Mouse (Mus musculus): ENCODE measurements around the gene Ppp2r5d. TPM values are rescaled to one million over a fixed set of nuclear protein-coding genes. Genes with fewer than 3 reads are reported as not detected.
A peak's percentile ranks its signal among the peaks of the same experiment; 100 is the strongest.

Ppp2r5d gene
- polyA plus RNA-seq, 2 experiments: 83.2 to 115 TPM

DNA sequence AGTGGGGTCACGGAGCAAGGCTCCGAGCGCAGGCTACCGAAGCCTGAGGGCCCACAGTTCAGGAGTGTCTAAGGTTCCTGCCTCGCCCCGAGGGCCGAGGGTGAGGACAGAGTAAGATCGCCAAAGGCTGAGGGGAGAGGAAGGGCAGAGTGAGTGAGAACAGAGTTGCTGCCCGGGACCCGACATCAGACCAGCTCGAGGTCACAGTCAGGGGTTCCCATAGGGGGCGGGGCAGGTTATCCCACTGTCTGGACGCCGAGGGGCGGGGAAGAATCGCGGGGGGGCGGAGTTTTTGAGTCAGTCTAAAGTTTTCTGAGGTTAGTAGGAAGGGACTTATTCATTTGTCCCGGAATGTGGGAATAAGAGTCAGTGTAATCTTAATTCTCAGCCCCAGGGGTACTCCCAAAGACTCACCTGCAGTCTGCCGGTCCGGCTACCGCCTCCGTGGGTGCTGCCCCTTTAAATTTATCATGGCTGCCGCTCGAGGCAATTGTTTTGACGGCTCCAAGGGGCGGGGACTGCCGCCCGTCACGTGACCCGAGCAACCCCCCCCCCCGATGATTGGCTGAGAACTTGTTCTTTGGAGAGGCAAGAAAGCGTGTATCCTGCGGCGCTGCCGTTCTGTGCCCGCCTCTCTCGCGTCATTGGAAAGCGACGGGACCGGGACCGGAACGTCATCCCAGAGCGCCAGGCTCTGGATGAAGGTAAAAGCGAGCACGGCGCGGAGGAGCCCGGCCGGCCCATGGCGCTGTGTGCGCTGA, 59.2 kb downstream of the Ppp2r5d start, which contains the start of the genes Klc4 and Mrpl2:
Klc4 (minus strand) TSS at position 462 of the 761 bp plus-strand sequence.
Mrpl2 (plus strand) TSS at position 669 of the 761 bp plus-strand sequence.
- Histone ChIP-seq H3K9me3 (ENCODE audit: control insufficient read depth, low read length) (no peaks in the 10 kb centered on the region), H3K4me2 (replicated peaks; ENCODE audit: low read depth, low read length, severe bottlenecking) (peak within 1 kb of the TSS; percentile 90), H3K9ac (ENCODE audit: low read depth, low read length, severe bottlenecking) (peak within 1 kb of the TSS; percentile 77), H3K27ac (replicated peaks; ENCODE audit: low read depth, low read length) (peak within 1 kb of the TSS; percentile 79), H3K4me3 (replicated peaks; ENCODE audit: low read length) (peak within 1 kb of the TSS; percentile 82), H3K4me1 (ENCODE audit: control insufficient read depth, insufficient read depth, low read length) (peaks cover 11% of the 10 kb centered on the region), H3K36me3 (ENCODE audit: control insufficient read depth, insufficient read depth, low read length) (peaks cover 27% of the 10 kb centered on the region), H3K27me3 (ENCODE audit: control insufficient read depth, insufficient read depth, low read length) (no peaks in the 10 kb centered on the region)
- under 1% methylated on average over 50 of the region's 53 CpGs for WGBS
- DNase-seq (ENCODE audit: low spot score) (peak; percentile 96), ATAC-seq (ENCODE audit: low FRiP score, low read depth) (peak; percentile 85)
- TF ChIP-seq POLR2A (IDR thresholded peaks at IDR 0.05; ENCODE audit: borderline replicate concordance, extremely low read depth, insufficient read depth, insufficient read length): peak; percentile 86; the same call in 1 of the 2 replicates

DNA sequence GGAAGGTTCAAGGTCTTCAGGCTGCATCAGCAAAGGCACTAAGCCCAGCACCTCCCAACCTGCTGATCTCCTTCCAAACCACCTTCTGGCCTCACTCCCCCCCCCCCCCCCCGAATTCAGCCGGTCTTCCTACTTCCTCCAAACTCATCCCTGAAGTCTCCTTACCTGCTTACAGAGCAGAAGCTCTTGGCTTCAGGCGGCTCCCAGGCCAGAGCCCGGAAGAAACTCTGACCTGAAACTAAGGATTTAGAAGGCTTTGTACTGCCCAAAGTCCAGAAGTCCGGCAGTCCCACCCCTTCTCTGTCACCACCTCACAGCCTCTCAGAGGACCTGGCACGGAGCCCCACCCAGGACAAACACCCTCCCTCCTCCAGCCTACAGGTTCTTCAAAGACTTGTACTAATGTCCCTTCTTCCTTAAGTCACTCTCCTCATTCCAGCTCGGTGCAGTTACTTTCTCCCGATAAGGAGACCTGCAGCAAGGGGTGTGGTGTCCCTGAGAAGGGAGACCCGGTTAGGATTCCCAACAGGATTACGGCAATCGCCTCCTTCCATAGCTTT, 59.9 kb downstream of the Ppp2r5d start:
- H3K36me3 ChIP-seq (ENCODE audit: control insufficient read depth, insufficient read depth, low read length): peaks cover 28% of the 10 kb centered on the region
- H3K4me2 ChIP-seq (replicated peaks; ENCODE audit: low read depth, low read length, severe bottlenecking): peak overlapping the region; percentile 90
- no peaks in the 10 kb centered on the region for H3K9me3 ChIP-seq (ENCODE audit: control insufficient read depth, low read length)
- H3K27ac ChIP-seq (replicated peaks; ENCODE audit: low read depth, low read length): no peak overlapping the region; the same call in 1 of the 2 replicates
- peak overlapping the region; percentile 82 for H3K4me3 ChIP-seq (replicated peaks; ENCODE audit: low read length)
- ATAC-seq (ENCODE audit: low FRiP score, low read depth) (no peak), DNase-seq (ENCODE audit: low spot score) (no peak)
- H3K4me1 ChIP-seq (ENCODE audit: control insufficient read depth, insufficient read depth, low read length): peaks cover 11% of the 10 kb centered on the region
- no peak for TF ChIP-seq POLR2A (IDR thresholded peaks at IDR 0.05; ENCODE audit: borderline replicate concordance, extremely low read depth, insufficient read depth, insufficient read length)
- no peaks in the 10 kb centered on the region for H3K27me3 ChIP-seq (ENCODE audit: control insufficient read depth, insufficient read depth, low read length)
- H3K9ac ChIP-seq (ENCODE audit: low read depth, low read length, severe bottlenecking): peak overlapping the region; percentile 69
- WGBS: 6% methylated on average over 11 of the region's 11 CpGs

DNA sequence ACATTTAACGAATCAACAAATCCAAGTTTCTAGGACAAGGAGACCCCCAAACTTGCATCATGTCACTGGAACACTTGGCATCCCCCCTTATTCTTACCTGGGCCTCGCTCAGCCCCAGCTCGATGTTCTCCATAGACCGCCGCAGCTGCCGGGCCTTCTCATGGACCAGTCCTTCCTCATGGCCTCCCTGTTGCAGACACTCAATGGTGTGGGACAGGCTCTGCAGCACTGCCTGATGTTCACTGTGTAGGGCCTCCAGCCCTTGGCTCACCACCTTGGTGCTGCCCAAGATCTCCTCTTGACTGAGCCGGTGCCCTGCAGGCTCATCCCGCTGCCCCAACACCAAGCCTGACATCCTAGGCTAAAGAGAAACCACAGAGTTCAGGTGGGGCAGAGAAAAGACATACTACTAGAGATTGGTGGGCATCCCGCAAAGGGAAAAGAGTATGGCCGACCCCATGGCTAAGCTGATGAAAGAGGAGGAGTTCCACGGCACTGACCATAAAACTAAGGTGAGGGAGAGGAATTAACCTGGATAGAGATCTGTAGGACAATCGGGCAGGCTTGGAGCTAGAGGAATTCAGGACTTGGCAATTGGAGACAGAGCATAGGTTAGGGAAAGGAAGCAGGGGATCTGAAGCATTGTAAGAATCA, 60.6 kb downstream of the Ppp2r5d start:
- 84% methylated on average over 12 of the region's 12 CpGs for WGBS
- H3K27me3 ChIP-seq (ENCODE audit: control insufficient read depth, insufficient read depth, low read length): no peaks in the 10 kb centered on the region
- H3K9ac ChIP-seq (ENCODE audit: low read depth, low read length, severe bottlenecking): peak overlapping the region; percentile 69
- H3K27ac ChIP-seq (replicated peaks; ENCODE audit: low read depth, low read length): no peak overlapping the region
- peaks cover 8% of the 10 kb centered on the region for H3K4me1 ChIP-seq (ENCODE audit: control insufficient read depth, insufficient read depth, low read length)
- peak overlapping the region; percentile 90 for H3K4me2 ChIP-seq (replicated peaks; ENCODE audit: low read depth, low read length, severe bottlenecking)
- DNase-seq (ENCODE audit: low spot score) (no peak), ATAC-seq (ENCODE audit: low FRiP score, low read depth) (no peak)
- peak overlapping the region; percentile 82; the same call in 1 of the 2 replicates for H3K4me3 ChIP-seq (replicated peaks; ENCODE audit: low read length)
- peaks cover 34% of the 10 kb centered on the region for H3K36me3 ChIP-seq (ENCODE audit: control insufficient read depth, insufficient read depth, low read length)
- no peak for TF ChIP-seq POLR2A (IDR thresholded peaks at IDR 0.05; ENCODE audit: borderline replicate concordance, extremely low read depth, insufficient read depth, insufficient read length)
- H3K9me3 ChIP-seq (ENCODE audit: control insufficient read depth, low read length): no peaks in the 10 kb centered on the region

DNA sequence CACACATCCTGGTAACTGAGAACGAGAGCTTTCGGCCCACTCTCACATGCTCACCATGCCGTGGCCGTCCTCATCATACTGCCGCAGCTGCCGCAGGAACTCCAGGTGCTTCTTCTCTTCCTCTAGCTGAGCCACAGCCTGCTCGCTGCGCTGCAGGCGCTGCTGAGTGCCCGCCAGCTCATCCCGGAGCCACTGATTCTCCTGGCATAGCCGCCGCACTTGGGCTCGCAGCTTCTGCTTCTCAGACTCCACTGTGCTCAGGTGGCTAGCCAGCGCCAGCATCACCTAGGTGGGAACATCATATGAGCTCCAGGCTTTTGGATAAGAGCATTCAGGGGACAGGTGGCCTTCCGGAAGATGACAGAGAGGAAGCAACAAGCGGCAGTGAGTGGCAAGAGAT, 62.9 kb downstream of the Ppp2r5d start:
- H3K4me3 ChIP-seq (replicated peaks; ENCODE audit: low read length): no peak overlapping the region
- H3K4me2 ChIP-seq (replicated peaks; ENCODE audit: low read depth, low read length, severe bottlenecking): no peak overlapping the region
- peaks cover 10% of the 10 kb centered on the region for H3K4me1 ChIP-seq (ENCODE audit: control insufficient read depth, insufficient read depth, low read length)
- no peak for TF ChIP-seq POLR2A (IDR thresholded peaks at IDR 0.05; ENCODE audit: borderline replicate concordance, extremely low read depth, insufficient read depth, insufficient read length)
- no peaks in the 10 kb centered on the region for H3K27me3 ChIP-seq (ENCODE audit: control insufficient read depth, insufficient read depth, low read length)
- WGBS: 93% methylated on average over 17 of the region's 17 CpGs
- H3K9me3 ChIP-seq (ENCODE audit: control insufficient read depth, low read length): no peaks in the 10 kb centered on the region
- DNase-seq (ENCODE audit: low spot score): no peak
- H3K27ac ChIP-seq (replicated peaks; ENCODE audit: low read depth, low read length): no peak overlapping the region
- peaks cover 21% of the 10 kb centered on the region for H3K36me3 ChIP-seq (ENCODE audit: control insufficient read depth, insufficient read depth, low read length)
- ATAC-seq (ENCODE audit: low FRiP score, low read depth): no peak
- no peak overlapping the region for H3K9ac ChIP-seq (ENCODE audit: low read depth, low read length, severe bottlenecking)

GRCm38 (mm10) chr17:46639929-46640328, 65.0 kb downstream of the Ppp2r5d start:
- TF ChIP-seq POLR2A (IDR thresholded peaks at IDR 0.05; ENCODE audit: borderline replicate concordance, extremely low read depth, insufficient read depth, insufficient read length): no peak
- no peak overlapping the region for H3K27ac ChIP-seq (replicated peaks; ENCODE audit: low read depth, low read length)
- no peaks in the 10 kb centered on the region for H3K9me3 ChIP-seq (ENCODE audit: control insufficient read depth, low read length)
- no peak for DNase-seq (ENCODE audit: low spot score)
- ATAC-seq (ENCODE audit: low FRiP score, low read depth): no peak
- H3K4me2 ChIP-seq (replicated peaks; ENCODE audit: low read depth, low read length, severe bottlenecking): no peak overlapping the region
- 74% methylated on average over 9 of the region's 9 CpGs for WGBS
- H3K27me3 ChIP-seq (ENCODE audit: control insufficient read depth, insufficient read depth, low read length): no peaks in the 10 kb centered on the region
- H3K36me3 ChIP-seq (ENCODE audit: control insufficient read depth, insufficient read depth, low read length): peaks cover 29% of the 10 kb centered on the region
- peaks cover 7% of the 10 kb centered on the region; the same call in 1 of the 2 replicates for H3K4me1 ChIP-seq (ENCODE audit: control insufficient read depth, insufficient read depth, low read length)
- H3K9ac ChIP-seq (ENCODE audit: low read depth, low read length, severe bottlenecking): no peak overlapping the region
- H3K4me3 ChIP-seq (replicated peaks; ENCODE audit: low read length): no peak overlapping the region
